Mouse (Mus musculus) ES-E14 (cell line): Measurements from ENCODE around the gene Emp2. TPM values are rescaled to one million over a fixed set of nuclear protein-coding genes. Genes with fewer than 3 reads are reported as not detected.

Experiments used
- DNase-seq: peaks from one replicate; pipeline ENCODE4 v3.0.0-alpha.2; 2013; ENCODE audit warnings: low read depth, low spot score
- H3K27ac ChIP-seq: 2 replicates; pipeline ENCODE4 v1.5.1; 2012; ENCODE audit warnings: low read depth, mild to moderate bottlenecking, low read length, moderate library complexity, mixed read lengths; ENCODE audit not compliant: poor library complexity, insufficient read depth, severe bottlenecking
- H3K36me3 ChIP-seq: 2 replicates; pipeline ENCODE4 v1.6.1; 2012; ENCODE audit warnings: mild to moderate bottlenecking, low read length, moderate library complexity, mixed read lengths; ENCODE audit not compliant: control insufficient read depth, poor library complexity, insufficient read depth, severe bottlenecking
- H3K4me1 ChIP-seq, 2 experiments: fragments of 150-350 bp in 1 of 2; sonication (generic) in 1 of 2; 2 replicates each; pipeline ENCODE4 v1.6.1; 2012; ENCODE audit warnings: low read length in 2 of 2, mild to moderate bottlenecking in 1 of 2, mixed read lengths in 1 of 2; ENCODE audit not compliant: control insufficient read depth in 2 of 2, insufficient read depth in 2 of 2, poor library complexity in 1 of 2
- H3K4me3 ChIP-seq, 2 experiments: fragments of 150-350 bp in 1 of 2; sonication (generic) in 1 of 2; 2 replicates each; pipeline ENCODE4 v1.5.1; 2012; ENCODE audit warnings: low read length in 2 of 2, low read depth in 1 of 2, mild to moderate bottlenecking in 1 of 2, mixed read lengths in 1 of 2; ENCODE audit not compliant: insufficient read depth in 1 of 2, poor library complexity in 1 of 2, severe bottlenecking in 1 of 2
- H3K9ac ChIP-seq: 2 replicates; pipeline ENCODE4 v1.6.1; 2012; ENCODE audit warnings: low read depth, mild to moderate bottlenecking, low read length, mixed read lengths; ENCODE audit not compliant: poor library complexity, insufficient read depth, severe bottlenecking
- H3K9me3 ChIP-seq: fragments of 150-350 bp; sonication (generic); 2 replicates; pipeline ENCODE4 v1.6.1; 2012; ENCODE audit warnings: low read depth, mild to moderate bottlenecking, low read length; ENCODE audit not compliant: control insufficient read depth, insufficient read depth
- CHD2 ChIP-seq: IDR thresholded peaks from 2 replicates; pipeline ENCODE4 v1.6.1; 2014; ENCODE audit warnings: mild to moderate bottlenecking, low read depth, low read length, inconsistent platforms
- HCFC1 ChIP-seq: IDR thresholded peaks from 2 replicates; pipeline ENCODE4 v1.6.1; 2012; ENCODE audit warnings: low read length, inconsistent platforms, borderline replicate concordance; ENCODE audit not compliant: insufficient read depth
- MAFK ChIP-seq: IDR thresholded peaks from 2 replicates; pipeline ENCODE4 v1.6.1; 2014; ENCODE audit warnings: mild to moderate bottlenecking, low read depth, low read length, inconsistent platforms; ENCODE audit not compliant: insufficient read depth
- ZC3H11A ChIP-seq: IDR thresholded peaks from 2 replicates; pipeline ENCODE4 v1.6.1; 2012; ENCODE audit warnings: low read depth, mild to moderate bottlenecking, inconsistent platforms, low read length, borderline replicate concordance
- ZNF384 ChIP-seq: IDR thresholded peaks from 2 replicates; pipeline ENCODE4 v1.6.1; 2012; ENCODE audit warnings: low read depth, low read length, inconsistent platforms
- in situ Hi-C, 2 experiments: fragments of 600-800 bp; cut with MboI; formaldehyde crosslinking; loops; one replicate each; pipeline ENCODE4 v1.15.1; 2025; ENCODE audit warnings: low sequenced_read_pairs in 2 of 2, inconsistent platforms in 1 of 2; ENCODE audit not compliant: unreplicated experiment in 2 of 2
- total RNA-seq: library from RNA; depleted of rRNA; stranded (reverse); fragments of 300-350 nt; gene quantifications from 2 replicates; pipeline ENCODE4 v1.2.3, GENCODE M21; 2012

Gene Emp2
- total RNA-seq, 1 experiment: 2.8 TPM

DNA sequence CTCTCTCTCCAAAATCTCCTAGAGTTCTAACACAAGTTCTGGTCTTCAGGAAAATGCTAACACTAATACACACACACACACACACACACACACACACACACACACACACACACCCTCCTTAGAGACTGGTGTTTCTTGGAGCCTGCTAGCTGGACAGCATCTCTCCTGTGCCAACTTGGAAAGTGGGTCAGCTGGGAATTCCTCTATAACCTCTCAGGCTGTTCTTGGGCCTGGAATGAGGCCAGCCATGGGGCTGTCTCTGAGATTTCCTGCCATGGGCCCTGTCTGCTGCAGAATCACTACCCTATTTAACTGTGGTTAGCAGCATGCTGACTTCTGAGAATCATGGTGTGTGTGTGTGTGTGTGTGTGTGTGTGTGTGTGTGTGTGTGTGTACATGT is 41.2 kb upstream of the Emp2 start:
- TF ChIP-seq HCFC1 (no peak), ZC3H11A (no peak), ZNF384 (no peak), CHD2 (no peak), MAFK (no peak)
- Histone ChIP-seq H3K36me3 (no peaks in the 10 kb centered on the region), H3K4me3 (no peak overlapping the region), H3K27ac (no peak overlapping the region), H3K9me3 (no peaks in the 10 kb centered on the region), H3K9ac (no peak overlapping the region), H3K4me1 (peaks cover 5 to 7% of the 10 kb centered on the region in 2 experiments; a peak in 1 of 4 replicates)
- in situ Hi-C loops: no loop called here
- DNase-seq: no peak

DNA sequence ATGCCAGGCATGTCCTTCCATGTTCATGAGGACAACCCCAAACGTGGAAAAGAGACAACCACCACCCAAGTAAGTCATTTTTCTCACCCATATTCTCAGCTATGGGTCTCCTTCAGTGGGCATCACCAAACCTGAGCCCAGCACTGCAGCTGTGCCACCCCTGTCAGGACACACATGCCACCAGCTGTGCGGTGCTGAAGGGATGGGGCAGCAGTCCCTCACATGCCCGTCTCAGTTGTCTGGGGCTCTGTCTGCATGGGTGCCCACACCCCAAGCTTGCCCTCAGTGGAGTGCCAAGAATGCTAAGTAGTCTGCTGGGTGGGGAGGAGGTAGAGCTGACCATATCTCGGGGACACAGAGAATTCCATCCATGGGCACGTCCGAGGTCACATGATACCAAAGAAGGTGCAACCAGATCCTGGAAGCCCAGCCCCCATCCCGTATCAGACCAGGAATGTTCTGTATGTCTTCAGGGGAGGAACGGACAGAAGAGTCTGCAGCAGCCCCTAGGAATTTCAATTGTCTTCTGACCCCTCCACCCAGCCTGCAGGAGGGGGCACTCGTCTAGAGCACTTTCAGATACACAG is 37.4 kb upstream of the Emp2 start:
- Histone ChIP-seq H3K4me3 (no peak overlapping the region), H3K9ac (no peak overlapping the region), H3K4me1 (peaks cover 2 to 3% of the 10 kb centered on the region in 2 experiments; a peak in 1 of 4 replicates), H3K9me3 (no peaks in the 10 kb centered on the region), H3K36me3 (no peaks in the 10 kb centered on the region), H3K27ac (no peak overlapping the region)
- no peak for DNase-seq
- TF ChIP-seq HCFC1: no peak
- TF ChIP-seq CHD2: no peak
- TF ChIP-seq MAFK: no peak
- TF ChIP-seq ZC3H11A: no peak
- TF ChIP-seq ZNF384: no peak
- in situ Hi-C loops: no loop called here

DNA sequence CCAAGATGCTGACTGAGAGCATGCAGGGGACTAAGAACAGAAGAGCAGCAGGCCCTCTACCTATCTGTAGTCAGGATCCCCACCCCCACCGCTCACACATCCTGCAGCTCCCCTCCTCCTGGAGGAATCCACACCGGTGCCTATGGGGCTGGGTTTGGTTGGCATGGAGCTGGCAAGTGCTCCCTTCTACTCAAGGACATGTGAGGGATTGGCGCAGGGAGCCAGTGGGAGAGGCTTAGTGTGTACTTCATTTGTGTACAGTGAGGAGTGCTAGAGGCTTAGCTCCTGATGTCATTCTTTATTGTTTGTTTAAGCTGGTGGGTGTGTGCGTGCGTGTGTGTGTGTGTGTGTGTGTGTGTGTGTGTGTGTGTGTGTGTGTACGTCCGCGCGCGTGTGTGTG is 36.1 kb upstream of the Emp2 start:
- Histone ChIP-seq H3K4me3 (no peak overlapping the region), H3K27ac (no peak overlapping the region), H3K9me3 (no peaks in the 10 kb centered on the region), H3K9ac (no peak overlapping the region), H3K36me3 (no peaks in the 10 kb centered on the region), H3K4me1 (peaks cover 2 to 3% of the 10 kb centered on the region in 2 experiments; a peak in 1 of 4 replicates)
- TF ChIP-seq ZC3H11A (no peak), CHD2 (no peak), ZNF384 (no peak)
- in situ Hi-C loops: no loop called here
- no peak for DNase-seq

DNA sequence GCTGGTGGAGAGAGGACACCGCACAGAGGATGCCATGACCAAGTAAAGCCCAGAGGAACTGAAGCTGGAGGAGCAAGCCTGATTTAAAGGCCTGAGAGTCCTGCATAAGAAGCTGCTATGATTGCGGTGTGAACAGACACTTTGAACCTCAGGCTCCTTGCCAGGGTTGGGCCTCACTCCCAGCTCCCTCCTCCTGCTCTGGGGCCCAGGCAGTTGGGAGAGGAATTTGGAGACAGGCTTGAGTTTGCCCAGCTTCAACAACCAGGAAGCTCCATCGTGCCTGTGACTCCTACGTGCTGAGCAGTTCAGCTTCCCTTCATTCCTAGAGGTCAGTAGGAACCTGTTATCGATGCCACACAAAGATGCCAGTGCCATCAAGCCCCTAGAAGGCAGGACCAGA is 35.7 kb upstream of the Emp2 start:
- Histone ChIP-seq H3K9me3 (no peaks in the 10 kb centered on the region), H3K27ac (no peak overlapping the region), H3K4me3 (no peak overlapping the region), H3K36me3 (no peaks in the 10 kb centered on the region), H3K9ac (no peak overlapping the region), H3K4me1 (peaks cover 2 to 3% of the 10 kb centered on the region in 2 experiments; a peak in 1 of 4 replicates)
- TF ChIP-seq ZC3H11A: no peak
- TF ChIP-seq ZNF384: no peak
- TF ChIP-seq CHD2: no peak
- TF ChIP-seq HCFC1: no peak
- in situ Hi-C loops: no loop called here
- DNase-seq: no peak

DNA sequence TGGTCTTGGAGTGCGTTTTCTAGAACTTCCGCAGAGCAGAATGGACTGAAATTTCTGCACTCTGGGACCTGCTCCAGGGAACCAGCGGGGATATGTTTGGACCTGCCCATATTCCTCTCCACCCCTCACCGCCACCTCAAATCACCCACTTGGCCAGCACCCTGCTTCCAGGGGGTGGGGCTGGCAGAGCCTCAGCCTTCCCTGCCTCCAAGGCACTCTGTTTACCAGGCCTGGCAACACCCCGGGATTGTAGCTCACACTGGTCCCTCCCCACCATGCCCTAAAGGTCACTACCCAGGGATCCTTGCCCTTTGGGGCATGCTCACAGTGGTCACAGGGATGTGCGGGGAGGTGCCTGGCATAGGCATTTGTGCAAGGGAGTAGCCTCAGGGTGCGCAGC is 33.8 kb upstream of the Emp2 start:
- in situ Hi-C loops: no loop called here
- H3K9me3 ChIP-seq: no peaks in the 10 kb centered on the region
- TF ChIP-seq ZC3H11A: no peak
- no peak for TF ChIP-seq HCFC1
- TF ChIP-seq ZNF384: no peak
- TF ChIP-seq CHD2: no peak
- no peak for TF ChIP-seq MAFK
- no peak overlapping the region for H3K4me3 ChIP-seq
- DNase-seq: no peak
- H3K4me1 ChIP-seq: peaks cover 3% of the 10 kb centered on the region in 2 experiments; a peak in 1 of 4 replicates
- H3K36me3 ChIP-seq: no peaks in the 10 kb centered on the region
- no peak overlapping the region for H3K27ac ChIP-seq
- H3K9ac ChIP-seq: no peak overlapping the region
